Mouse (Mus musculus): ENCODE data around the gene Eef1akmt3. TPM values are rescaled to one million over a fixed set of nuclear protein-coding genes. Genes with fewer than 3 reads are reported as not detected.

Eef1akmt3 gene
- polyA plus RNA-seq, 1 experiment from 2014 or later, result 0.33 TPM

MicroRNAs encoded within 50 kb of the gene (microRNA counts, 519-probe panel; counts per million panel counts)
- 2,107 counts per million, percentile 63 among the panel's probes with 10 or more counts for microRNA mmu-miR-26a
- 209 counts per million, percentile 61 among the panel's probes with 10 or more counts for microRNA mmu-miR-546

Small RNAs within 50 kb of the gene (microRNA-seq; reads per million reads assigned to microRNA genes)
- 32.0 reads per million, percentile 40 among the genes with 10 or more reads in this experiment for gene Mir26a-2
- gene Mir546, result not detected

Other genes starting within 250 kb of the Eef1akmt3 start
- gene Atp23, start 140.2 kb downstream of the Eef1akmt3 start, polyA plus RNA-seq (2015; fragmentation: Nextera tagmentation; extraction: Ambion mirVana), result 6.4 and 8.6 TPM in 2 replicates
- 37.1 and 39.6 TPM in 2 replicates for gene Ctdsp2, start 62.8 kb downstream of the Eef1akmt3 start, polyA plus RNA-seq (2015; fragmentation: Nextera tagmentation; extraction: Ambion mirVana)
- 0.17 and 0.21 TPM in 2 replicates for gene Avil, start 40.8 kb downstream of the Eef1akmt3 start, polyA plus RNA-seq (2015; fragmentation: Nextera tagmentation; extraction: Ambion mirVana)
- gene Tsfm, start 10.7 kb downstream of the Eef1akmt3 start, polyA plus RNA-seq (2015; fragmentation: Nextera tagmentation; extraction: Ambion mirVana), result 86.6 and 92.5 TPM in 2 replicates
- gene Mettl1, start 99 bp downstream of the Eef1akmt3 start, polyA plus RNA-seq (2015; fragmentation: Nextera tagmentation; extraction: Ambion mirVana), result 36.3 and 41.7 TPM in 2 replicates
- gene Cyp27b1, start 6.7 kb upstream of the Eef1akmt3 start, polyA plus RNA-seq (2015; fragmentation: Nextera tagmentation; extraction: Ambion mirVana), result 0.10 and 0.21 TPM in 2 replicates
- 0.12 and 0.18 TPM in 2 replicates for gene March9, start 18.7 kb upstream of the Eef1akmt3 start, polyA plus RNA-seq (2015; fragmentation: Nextera tagmentation; extraction: Ambion mirVana)
- gene Cdk4, start 22.0 kb upstream of the Eef1akmt3 start, polyA plus RNA-seq (2015; fragmentation: Nextera tagmentation; extraction: Ambion mirVana), result 1,002 and 1,117 TPM in 2 replicates
- gene Tspan31, start 28.8 kb upstream of the Eef1akmt3 start, polyA plus RNA-seq (2015; fragmentation: Nextera tagmentation; extraction: Ambion mirVana), result 110 and 114 TPM in 2 replicates
- gene Agap2, start 33.8 kb upstream of the Eef1akmt3 start, polyA plus RNA-seq (2015; fragmentation: Nextera tagmentation; extraction: Ambion mirVana), result not detected in 2 replicates
- 48.0 and 49.5 TPM in 2 replicates for gene Os9, start 79.6 kb upstream of the Eef1akmt3 start, polyA plus RNA-seq (2015; fragmentation: Nextera tagmentation; extraction: Ambion mirVana)
- 1.2 and 1.7 TPM in 2 replicates for gene B4galnt1, start 123.7 kb upstream of the Eef1akmt3 start, polyA plus RNA-seq (2015; fragmentation: Nextera tagmentation; extraction: Ambion mirVana)
- gene Slc26a10, start 139.1 kb upstream of the Eef1akmt3 start, polyA plus RNA-seq (2015; fragmentation: Nextera tagmentation; extraction: Ambion mirVana), result 18.0 and 21.5 TPM in 2 replicates
- gene Arhgef25, start 148.6 kb upstream of the Eef1akmt3 start, polyA plus RNA-seq (2015; fragmentation: Nextera tagmentation; extraction: Ambion mirVana), result 21.4 and 21.6 TPM in 2 replicates
- gene Dtx3, start 154.2 kb upstream of the Eef1akmt3 start, polyA plus RNA-seq (2015; fragmentation: Nextera tagmentation; extraction: Ambion mirVana), result 65.2 and 67.7 TPM in 2 replicates
- 23.2 and 23.8 TPM in 2 replicates for gene Pip4k2c, start 170.1 kb upstream of the Eef1akmt3 start, polyA plus RNA-seq (2015; fragmentation: Nextera tagmentation; extraction: Ambion mirVana)
- 0.32 and 0.63 TPM in 2 replicates for gene Kif5a, start 221.8 kb upstream of the Eef1akmt3 start, polyA plus RNA-seq (2015; fragmentation: Nextera tagmentation; extraction: Ambion mirVana)
- 133 and 136 TPM in 2 replicates for gene Dctn2, start 224.9 kb upstream of the Eef1akmt3 start, polyA plus RNA-seq (2015; fragmentation: Nextera tagmentation; extraction: Ambion mirVana)
- gene Mbd6, start 247.5 kb upstream of the Eef1akmt3 start, polyA plus RNA-seq (2015; fragmentation: Nextera tagmentation; extraction: Ambion mirVana), result 12.6 and 12.7 TPM in 2 replicates

All from heart, embryonic 13.5 days (tissue).